Mouse (Mus musculus): ENCODE data around the gene Fam149a. TPM values are rescaled to one million over a fixed set of nuclear protein-coding genes. Genes with fewer than 3 reads are reported as not detected.
"Not testable (repeated sequence)": the region's sequence is repeated elsewhere in the genome, so short reads cannot be mapped to it uniquely, and the experiment has no call there.

The Fam149a gene
- polyA plus RNA-seq, 1 experiment from 2014 or later = 4.0 TPM

DNA sequence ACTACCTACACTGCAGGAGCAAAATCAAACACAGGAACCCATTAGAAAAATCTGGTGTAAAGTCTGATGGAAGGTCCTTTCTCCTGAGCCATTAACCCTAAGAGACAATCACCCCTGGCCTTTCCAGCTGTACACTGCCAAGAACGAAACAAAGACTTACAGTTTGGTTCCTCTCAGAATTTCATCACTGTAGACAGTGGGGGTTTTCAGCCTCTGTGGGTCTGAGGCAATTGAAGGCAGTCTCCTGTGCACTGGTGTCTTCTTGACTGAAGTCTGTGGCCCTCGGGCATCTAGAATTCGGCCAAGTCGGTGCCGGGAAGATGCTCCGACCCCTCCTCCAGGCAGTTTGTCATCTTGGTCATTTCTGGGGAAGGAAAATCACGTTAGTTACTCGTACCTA lies 37.8 kb downstream of the Fam149a start:
- H3K9ac ChIP-seq (ENCODE audit: low read length) = no peak overlapping the region
- DNase-seq (ENCODE audit: low spot score) (no peak), ATAC-seq (no peak)
- no peaks in the 10 kb centered on the region for H3K9me3 ChIP-seq (replicated peaks; ENCODE audit: control insufficient read depth, low read length)
- H3K36me3 ChIP-seq (ENCODE audit: control insufficient read depth, insufficient read depth, low read length) = no peaks in the 10 kb centered on the region
- H3K4me2 ChIP-seq (ENCODE audit: low read length) = no peak overlapping the region
- WGBS = 94% methylated on average over 8 of the region's 8 CpGs
- H3K27ac ChIP-seq (ENCODE audit: low read depth, low read length) = no peak overlapping the region
- no peak overlapping the region for H3K4me3 ChIP-seq (ENCODE audit: low read depth, low read length)
- no peaks in the 10 kb centered on the region for H3K27me3 ChIP-seq (replicated peaks; ENCODE audit: control insufficient read depth, insufficient read depth, low read length)
- H3K4me1 ChIP-seq (ENCODE audit: control insufficient read depth, insufficient read depth, low read length) = no peaks in the 10 kb centered on the region

DNA sequence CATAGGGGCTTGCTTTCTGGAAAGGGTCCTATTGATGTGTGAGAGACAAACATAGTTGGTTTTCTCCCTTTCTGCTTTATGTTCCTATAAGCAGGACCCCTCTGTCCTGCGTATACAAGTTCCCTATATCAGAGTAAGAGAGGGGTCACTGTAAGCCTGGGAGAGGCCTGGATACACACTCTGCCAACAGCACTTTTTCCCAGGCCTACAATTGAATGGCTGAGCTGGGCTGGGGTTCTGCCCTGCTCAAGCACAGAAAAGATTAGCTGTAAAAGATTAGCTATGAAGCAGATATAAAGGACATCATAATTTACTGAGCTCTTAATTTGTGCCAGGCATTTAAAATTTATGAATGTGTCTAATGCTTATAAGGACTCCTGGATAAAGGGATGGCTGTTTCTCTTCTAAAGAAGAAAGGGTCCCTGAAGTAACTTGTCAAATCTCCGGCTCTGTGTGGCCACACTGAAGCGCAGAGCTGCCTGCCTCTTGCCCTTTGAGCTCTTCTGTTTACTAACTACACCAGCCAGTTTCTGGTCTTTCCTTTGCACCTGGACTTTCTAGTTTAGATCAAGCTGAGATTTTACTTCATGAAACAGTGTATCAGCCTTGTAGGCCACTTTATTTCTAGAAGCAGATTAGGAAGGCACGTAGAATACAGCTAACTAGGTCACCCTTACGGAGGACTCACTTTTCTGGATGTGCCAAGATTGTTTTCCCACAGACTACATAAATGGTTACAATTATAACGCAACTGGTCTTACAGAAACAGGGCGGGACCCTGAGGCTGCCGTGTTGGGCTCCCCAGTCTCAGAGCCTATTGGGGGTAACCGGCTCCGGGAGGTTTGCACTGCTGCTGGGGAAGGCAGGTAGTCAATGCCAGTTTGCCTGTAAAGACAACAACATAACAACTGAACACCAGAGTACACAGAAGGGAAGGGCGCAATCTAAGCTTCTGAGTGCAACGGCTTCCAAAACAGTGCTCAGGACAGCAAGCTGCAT lies 40.2 kb downstream of the Fam149a start:
- Histone ChIP-seq H3K9me3 (replicated peaks; ENCODE audit: control insufficient read depth, low read length) (no peaks in the 10 kb centered on the region), H3K27ac (ENCODE audit: low read depth, low read length) (no peak overlapping the region), H3K4me3 (ENCODE audit: low read depth, low read length) (no peak overlapping the region), H3K4me1 (ENCODE audit: control insufficient read depth, insufficient read depth, low read length) (no peaks in the 10 kb centered on the region), H3K4me2 (ENCODE audit: low read length) (no peak overlapping the region), H3K9ac (ENCODE audit: low read length) (no peak overlapping the region), H3K27me3 (replicated peaks; ENCODE audit: control insufficient read depth, insufficient read depth, low read length) (no peaks in the 10 kb centered on the region), H3K36me3 (ENCODE audit: control insufficient read depth, insufficient read depth, low read length) (no peaks in the 10 kb centered on the region)
- WGBS = 88% methylated on average over 12 of the region's 12 CpGs
- no peak for DNase-seq (ENCODE audit: low spot score)
- ATAC-seq = no peak

DNA sequence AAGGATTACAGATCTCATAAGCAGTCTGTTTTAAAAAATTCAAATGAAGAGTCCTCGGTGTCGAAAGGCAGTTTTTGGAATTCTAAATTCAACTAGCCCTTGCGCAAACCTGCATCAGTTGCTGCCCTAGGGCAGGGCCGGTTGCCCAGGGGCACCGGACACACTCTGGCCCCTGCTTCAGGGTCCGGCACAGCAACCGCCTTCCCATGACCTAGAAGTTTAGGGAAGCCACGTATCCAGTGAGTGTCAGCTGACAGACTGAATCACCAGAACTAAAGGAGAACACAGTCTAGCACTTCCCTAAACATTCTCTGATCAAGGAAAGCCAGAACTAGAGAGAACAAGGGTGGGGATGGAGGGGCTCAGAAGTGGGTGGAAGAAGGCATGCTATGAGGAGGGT lies 48.6 kb downstream of the Fam149a start:
- Histone ChIP-seq H3K9me3 (replicated peaks; ENCODE audit: control insufficient read depth, low read length) (no peaks in the 10 kb centered on the region), H3K27ac (ENCODE audit: low read depth, low read length) (no peak overlapping the region), H3K4me2 (ENCODE audit: low read length) (peak overlapping the region; percentile 93), H3K9ac (ENCODE audit: low read length) (peak overlapping the region; percentile 69), H3K4me3 (ENCODE audit: low read depth, low read length) (peak overlapping the region; percentile 56), H3K27me3 (replicated peaks; ENCODE audit: control insufficient read depth, insufficient read depth, low read length) (0 out of 2 replicates have a peak, but pooled peaks cover 2% of the 10 kb centered on the region), H3K4me1 (ENCODE audit: control insufficient read depth, insufficient read depth, low read length) (peaks cover 9% of the 10 kb centered on the region), H3K36me3 (ENCODE audit: control insufficient read depth, insufficient read depth, low read length) (no peaks in the 10 kb centered on the region)
- WGBS = 4% methylated on average over 8 of the region's 8 CpGs
- DNase-seq (ENCODE audit: low spot score) (peak; percentile 4), ATAC-seq (peak; percentile 16; the same call in 1 of the 2 replicates)

DNA sequence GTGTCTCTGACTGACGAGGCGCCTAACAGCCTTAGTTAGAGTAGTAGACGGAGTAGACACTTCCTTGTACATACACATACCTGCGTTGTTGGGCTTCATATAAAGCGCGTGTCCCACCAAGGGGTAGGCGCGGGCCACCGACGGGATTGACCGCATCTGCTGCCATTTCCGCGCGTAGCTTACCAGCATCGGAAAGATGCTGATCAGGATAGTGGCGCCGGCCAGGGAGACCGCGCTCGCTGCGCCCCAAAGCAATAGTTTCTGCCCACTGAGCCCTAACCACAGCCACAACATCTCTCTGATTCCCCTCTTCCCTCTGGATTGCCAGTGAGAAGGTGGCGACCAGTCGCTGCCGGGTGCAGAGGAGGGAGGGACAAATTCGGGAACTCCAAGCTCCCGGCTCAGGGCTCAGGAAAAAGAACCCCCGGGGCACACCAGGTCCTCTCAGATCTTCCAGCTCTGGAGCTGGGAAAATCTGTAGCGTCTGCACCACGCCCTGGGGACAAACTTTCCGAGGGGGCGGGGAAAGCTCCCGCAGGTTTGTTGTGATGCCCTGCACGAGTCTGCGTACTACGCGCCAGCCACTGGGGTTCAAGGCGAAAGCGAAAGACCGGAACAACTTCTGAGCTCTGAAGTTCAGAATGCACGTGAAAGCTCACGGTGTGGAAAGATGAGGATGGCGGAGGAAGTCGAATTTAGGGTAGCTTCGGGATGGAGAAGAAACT lies 49.2 kb downstream of the Fam149a start, which contains the start of gene Cyp4v3:
Gene Cyp4v3 (minus strand): TSS at position 532 of the 725 bp plus-strand sequence.
- H3K27ac ChIP-seq (ENCODE audit: low read depth, low read length) = no peak within 1 kb of the TSS
- no peaks in the 10 kb centered on the region for H3K9me3 ChIP-seq (replicated peaks; ENCODE audit: control insufficient read depth, low read length)
- H3K4me1 ChIP-seq (ENCODE audit: control insufficient read depth, insufficient read depth, low read length) = peaks cover 9% of the 10 kb centered on the region
- DNase-seq (ENCODE audit: low spot score) (peak; percentile 70), ATAC-seq (peak; percentile 82)
- H3K36me3 ChIP-seq (ENCODE audit: control insufficient read depth, insufficient read depth, low read length) = no peaks in the 10 kb centered on the region
- peak within 1 kb of the TSS; percentile 93 for H3K4me2 ChIP-seq (ENCODE audit: low read length)
- H3K9ac ChIP-seq (ENCODE audit: low read length) = peak within 1 kb of the TSS; percentile 69
- H3K27me3 ChIP-seq (replicated peaks; ENCODE audit: control insufficient read depth, insufficient read depth, low read length) = 0 out of 2 replicates have a peak, but pooled peaks cover 2% of the 10 kb centered on the region
- WGBS = under 1% methylated on average over 44 of the region's 44 CpGs
- H3K4me3 ChIP-seq (ENCODE audit: low read depth, low read length) = peak within 1 kb of the TSS; percentile 56

DNA sequence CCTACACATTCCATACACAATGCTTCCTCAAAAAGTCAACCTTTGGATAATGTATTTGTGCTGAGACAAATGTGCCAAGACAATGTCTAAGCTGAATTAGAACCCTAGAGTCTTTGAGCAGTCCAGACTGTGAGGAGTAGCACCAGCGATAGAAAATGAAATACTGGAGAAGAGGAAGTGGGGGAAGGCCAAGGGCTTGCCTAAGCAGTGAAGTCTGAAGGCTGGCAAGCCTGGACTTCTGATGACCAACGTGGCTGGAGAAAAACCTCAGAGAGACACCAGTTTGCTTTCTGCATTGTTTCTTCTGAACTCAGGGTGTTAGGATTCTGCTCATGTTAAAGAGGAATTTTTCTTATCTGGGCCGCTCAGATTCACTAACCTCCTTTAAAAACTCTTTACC lies 51.2 kb downstream of the Fam149a start:
- 81% methylated on average over 3 of the region's 3 CpGs for WGBS

DNA sequence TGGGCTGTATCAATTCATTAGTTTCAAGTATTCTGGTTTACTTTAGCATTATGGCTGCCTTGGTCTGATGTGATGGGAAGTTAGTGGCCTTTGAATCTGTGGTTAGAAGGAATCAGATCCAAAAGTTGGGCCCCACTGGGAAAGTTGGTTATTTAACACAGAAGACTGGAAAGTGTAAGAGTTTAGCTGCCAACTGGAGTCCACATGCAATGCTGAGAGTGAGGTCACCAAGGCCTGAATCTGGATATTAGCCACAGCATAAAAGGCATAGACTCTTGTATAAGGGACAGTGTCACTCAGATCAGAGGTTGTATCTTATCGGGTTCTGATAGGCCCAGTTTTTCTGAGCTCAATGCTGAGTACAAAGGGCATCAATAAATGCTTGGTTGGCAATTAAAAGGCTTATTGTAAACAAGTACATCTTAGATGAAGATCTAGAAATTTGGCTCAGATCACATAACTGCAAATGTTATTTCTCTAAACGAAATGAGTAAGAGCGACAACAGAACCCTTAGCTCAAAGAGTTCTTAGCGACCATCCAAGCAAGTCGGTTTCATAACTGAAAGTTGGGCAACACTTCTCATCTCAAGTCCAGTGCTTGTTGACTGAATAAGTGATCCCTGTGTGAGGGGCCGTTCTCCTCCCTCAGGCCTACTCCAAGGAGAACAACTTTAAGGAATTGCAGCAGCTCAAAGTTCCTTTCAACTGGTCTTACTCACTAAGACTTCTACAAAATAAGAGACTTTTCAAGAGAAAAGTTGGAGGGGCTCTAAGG lies 52.7 kb downstream of the Fam149a start:
- no peaks in the 10 kb centered on the region for H3K9me3 ChIP-seq (replicated peaks; ENCODE audit: control insufficient read depth, low read length)
- no peaks in the 10 kb centered on the region for H3K36me3 ChIP-seq (ENCODE audit: control insufficient read depth, insufficient read depth, low read length)
- H3K27me3 ChIP-seq (replicated peaks; ENCODE audit: control insufficient read depth, insufficient read depth, low read length) = 0 out of 2 replicates have a peak, but pooled peaks cover 2% of the 10 kb centered on the region
- no peak overlapping the region for H3K9ac ChIP-seq (ENCODE audit: low read length)
- H3K4me3 ChIP-seq (ENCODE audit: low read depth, low read length) = no peak overlapping the region
- DNase-seq (ENCODE audit: low spot score) (no peak), ATAC-seq (no peak)
- H3K4me1 ChIP-seq (ENCODE audit: control insufficient read depth, insufficient read depth, low read length) = peaks cover 9% of the 10 kb centered on the region
- no peak overlapping the region for H3K27ac ChIP-seq (ENCODE audit: low read depth, low read length)
- 93% methylated on average over 6 of the region's 6 CpGs for WGBS
- no peak overlapping the region for H3K4me2 ChIP-seq (ENCODE audit: low read length)

More for the DNA sequence above, 51.2 kb downstream of the Fam149a start:
- DNase-seq (ENCODE audit: low spot score) = no peak
- Histone ChIP-seq H3K4me2 (ENCODE audit: low read length) (no peak overlapping the region), H3K27ac (ENCODE audit: low read depth, low read length) (no peak overlapping the region), H3K27me3 (replicated peaks; ENCODE audit: control insufficient read depth, insufficient read depth, low read length) (0 out of 2 replicates have a peak, but pooled peaks cover 2% of the 10 kb centered on the region), H3K9me3 (replicated peaks; ENCODE audit: control insufficient read depth, low read length) (no peaks in the 10 kb centered on the region), H3K4me1 (ENCODE audit: control insufficient read depth, insufficient read depth, low read length) (peaks cover 9% of the 10 kb centered on the region), H3K36me3 (ENCODE audit: control insufficient read depth, insufficient read depth, low read length) (no peaks in the 10 kb centered on the region), H3K4me3 (ENCODE audit: low read depth, low read length) (no peak overlapping the region), H3K9ac (ENCODE audit: low read length) (no peak overlapping the region)
- ATAC-seq = no peak

DNA sequence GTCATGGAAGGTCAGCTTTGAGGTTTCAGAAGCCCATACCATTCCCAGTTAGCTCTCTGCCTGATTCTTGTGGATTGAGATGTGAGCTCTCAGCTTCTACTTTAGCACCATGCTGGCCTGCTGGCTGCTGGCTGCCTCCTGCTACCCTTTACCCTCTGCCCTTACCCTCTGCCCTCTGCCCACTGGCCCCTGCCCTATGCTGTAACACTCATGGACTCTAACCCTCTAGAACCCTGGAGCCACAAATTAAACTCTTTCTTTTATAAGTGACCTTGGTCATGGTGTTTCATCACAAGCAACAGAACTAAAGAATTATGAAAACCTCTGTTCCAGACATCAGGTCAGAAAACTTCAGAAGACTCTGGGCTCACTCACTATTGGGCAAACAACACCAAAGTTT lies 55.0 kb downstream of the Fam149a start:
- not testable (repeated sequence) for H3K4me1 ChIP-seq (ENCODE audit: control insufficient read depth, insufficient read depth, low read length); H3K9ac ChIP-seq (ENCODE audit: low read length); H3K36me3 ChIP-seq (ENCODE audit: control insufficient read depth, insufficient read depth, low read length); H3K9me3 ChIP-seq (replicated peaks; ENCODE audit: control insufficient read depth, low read length); H3K27me3 ChIP-seq (replicated peaks; ENCODE audit: control insufficient read depth, insufficient read depth, low read length); H3K27ac ChIP-seq (ENCODE audit: low read depth, low read length); H3K4me2 ChIP-seq (ENCODE audit: low read length); H3K4me3 ChIP-seq (ENCODE audit: low read depth, low read length); ATAC-seq; DNase-seq (ENCODE audit: low spot score)

DNA sequence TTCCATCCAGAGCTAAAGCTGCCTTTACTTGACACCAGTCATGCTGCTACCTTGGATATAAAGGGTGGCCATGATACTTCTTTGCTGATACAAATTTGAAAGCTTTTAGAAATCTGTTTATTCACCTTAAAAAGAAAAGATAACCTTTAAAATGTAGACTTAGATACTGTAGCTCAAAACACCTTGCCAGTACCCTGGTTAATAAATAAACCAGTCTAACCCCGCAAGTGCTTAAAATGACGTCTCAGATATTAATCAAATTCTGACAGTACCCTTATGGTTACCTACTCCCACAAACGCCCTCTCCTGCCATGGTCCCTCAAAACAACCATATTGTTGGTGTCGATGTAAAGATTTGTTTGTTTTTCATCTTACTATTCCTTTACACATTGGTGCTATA lies 57.9 kb downstream of the Fam149a start:
- ATAC-seq = no peak
- Histone ChIP-seq H3K36me3 (ENCODE audit: control insufficient read depth, insufficient read depth, low read length) (no peaks in the 10 kb centered on the region), H3K4me3 (ENCODE audit: low read depth, low read length) (no peak overlapping the region), H3K9me3 (replicated peaks; ENCODE audit: control insufficient read depth, low read length) (no peaks in the 10 kb centered on the region), H3K4me1 (ENCODE audit: control insufficient read depth, insufficient read depth, low read length) (no peaks in the 10 kb centered on the region), H3K27me3 (replicated peaks; ENCODE audit: control insufficient read depth, insufficient read depth, low read length) (no peaks in the 10 kb centered on the region), H3K9ac (ENCODE audit: low read length) (no peak overlapping the region), H3K4me2 (ENCODE audit: low read length) (no peak overlapping the region), H3K27ac (ENCODE audit: low read depth, low read length) (no peak overlapping the region)
- WGBS = 84% methylated on average over 4 of the region's 4 CpGs
- no peak for DNase-seq (ENCODE audit: low spot score)

All from forebrain, embryonic 14.5 days (tissue).